Mouse (Mus musculus) layer of hippocampus, postnatal 10 days (tissue): ENCODE measurements at regions not wholly inside any gene's neighbourhood (a gene's known extent, or its start where the extent isn't known, plus 50 kb on each side); places are given as distances from the start of the nearest gene placed in this dataset.

ENCODE experiments used
- DNase-seq, 2 experiments: peaks; one replicate each; pipeline ENCODE4 v3.0.0; 2021; ENCODE audit warnings: low spot score in 2 of 2

DNA sequence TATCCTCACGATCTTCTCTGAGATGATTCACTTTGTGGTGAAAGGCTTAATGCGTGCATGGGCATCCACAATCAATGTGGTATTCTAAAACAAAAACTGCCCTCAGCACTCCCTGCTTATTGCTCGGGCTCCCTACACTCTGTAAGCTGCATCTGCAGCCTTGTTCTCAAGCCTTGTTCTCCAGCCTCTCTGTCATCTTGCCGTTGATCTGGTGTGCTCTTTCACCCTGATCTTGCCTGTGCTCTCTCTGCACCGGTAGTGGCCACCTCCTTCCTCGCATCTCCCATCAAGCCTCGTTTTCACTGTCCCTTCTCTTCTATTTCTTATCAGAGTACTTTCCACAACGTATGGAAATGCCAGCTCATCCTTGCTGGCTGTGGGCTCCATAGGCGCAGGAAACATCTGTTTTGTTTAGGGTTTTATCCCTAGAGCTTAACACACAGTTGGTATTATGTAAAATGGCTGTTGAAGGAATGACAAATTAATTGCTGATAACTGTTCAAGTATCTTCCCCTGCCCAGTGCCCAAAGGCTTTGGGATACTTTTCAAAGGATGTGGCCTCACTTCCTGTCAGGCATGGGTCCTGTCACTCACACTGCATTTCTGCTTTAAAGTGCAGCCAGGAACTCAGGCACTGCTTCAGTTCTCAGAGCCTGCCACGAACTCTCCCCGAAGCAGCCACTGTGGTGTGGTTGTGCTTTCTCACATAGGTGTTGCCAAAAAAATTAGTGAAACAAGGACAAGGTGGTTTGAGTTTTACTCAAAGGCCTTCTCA lies 158.9 kb upstream of the Gm12728 start:
- no peak for DNase-seq

- no peak for DNase-seq
Observed at GRCm38 (mm10) chr4:105632581-105633358, 156.9 kb upstream of the Gm12728 start.

- DNase-seq: no peak
Observed at GRCm38 (mm10) chr4:105633789-105634188, 155.9 kb upstream of the Gm12728 start.

DNA sequence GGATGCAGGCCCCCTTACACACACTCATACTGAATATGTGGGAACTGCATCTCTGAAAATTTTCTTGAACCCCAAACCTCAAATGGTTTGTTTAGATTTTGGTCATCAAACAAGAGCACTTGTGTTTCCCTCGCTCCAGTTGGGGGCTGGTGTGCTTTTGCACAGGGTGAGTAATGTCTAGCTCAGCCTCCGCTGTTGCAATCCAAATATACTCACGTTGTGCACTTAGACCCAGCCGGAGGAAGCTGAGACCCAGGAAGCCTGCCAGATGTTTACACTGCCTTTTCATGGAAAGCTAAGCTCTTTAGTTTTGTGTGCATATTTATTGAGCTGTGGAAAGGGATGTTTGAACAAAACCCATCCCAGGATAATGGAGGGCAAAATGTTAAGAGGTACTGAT lies 148.9 kb upstream of the Gm12728 start:
- DNase-seq: no peak

GRCm38 (mm10) chr4:105641582-105641981 lies 148.1 kb upstream of the Gm12728 start:
- DNase-seq: no peak

DNA sequence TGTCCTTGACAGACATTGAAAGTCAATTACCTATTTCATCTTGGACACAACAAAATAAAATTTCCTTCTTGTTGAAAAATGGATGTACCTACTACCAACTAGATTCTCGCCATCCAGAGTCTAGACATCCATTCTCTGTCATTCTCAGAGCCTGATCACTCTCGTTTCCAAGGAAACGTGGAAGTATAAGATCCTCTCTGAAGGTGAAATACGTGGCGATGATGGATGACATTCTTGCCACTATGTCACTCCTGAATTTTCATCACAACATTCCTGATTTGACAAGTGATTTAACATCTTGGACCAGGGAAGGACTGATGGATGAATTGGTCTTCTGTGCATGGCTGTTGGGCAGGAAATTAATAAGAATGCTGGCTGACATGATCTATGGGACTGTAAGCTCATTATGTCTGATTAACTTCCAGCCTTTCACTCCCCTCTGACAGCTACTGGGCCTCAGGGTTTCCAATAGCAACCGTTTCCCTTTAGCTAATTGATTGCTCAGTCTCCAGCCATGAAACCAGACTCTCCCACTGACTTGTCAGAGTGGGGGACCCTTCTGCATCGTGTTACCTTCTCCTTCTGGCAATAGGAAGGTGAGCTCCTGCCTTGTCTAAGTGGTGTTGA lies 140.7 kb upstream of the Gm12728 start:
- no peak for DNase-seq

GRCm38 (mm10) chr4:105649447-105649833 lies 140.2 kb upstream of the Gm12728 start:
- no peak for DNase-seq

- no peak for DNase-seq
Observed at GRCm38 (mm10) chr4:105656071-105656655, 133.5 kb upstream of the Gm12728 start.

- no peak for DNase-seq
Observed at GRCm38 (mm10) chr4:105658581-105658980, 131.1 kb upstream of the Gm12728 start.

- no peak for DNase-seq
Observed at GRCm38 (mm10) chr4:105676690-105677089, 113.0 kb upstream of the Gm12728 start.

- no peak for DNase-seq
Observed at GRCm38 (mm10) chr4:105690716-105691115, 99.0 kb upstream of the Gm12728 start.

DNA sequence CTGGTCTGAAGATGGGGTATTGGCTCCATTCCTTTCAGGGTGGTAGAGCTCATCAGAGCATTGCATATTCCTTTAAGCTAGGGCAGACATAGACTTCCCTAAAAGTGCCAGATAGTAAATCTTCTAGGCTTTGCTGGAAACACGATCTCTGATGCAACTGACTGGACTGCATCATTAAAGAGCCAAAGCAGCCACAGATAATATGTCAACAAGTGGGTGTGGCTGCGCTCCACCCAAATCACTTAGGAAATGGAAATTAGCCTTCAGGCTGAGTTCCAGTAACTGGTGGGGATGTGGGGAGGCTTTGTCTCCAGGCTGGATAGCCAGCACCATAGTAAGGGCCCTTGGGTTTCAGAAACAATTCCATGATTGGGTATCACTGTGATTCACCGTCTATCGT lies 97.3 kb upstream of the Gm12728 start:
- no peak for DNase-seq

- no peak for DNase-seq
Observed at GRCm38 (mm10) chr4:105695895-105696294, 93.8 kb upstream of the Gm12728 start.

GRCm38 (mm10) chr4:105697123-105697522 lies 92.5 kb upstream of the Gm12728 start:
- DNase-seq: no peak

GRCm38 (mm10) chr4:105702036-105702435 lies 87.6 kb upstream of the Gm12728 start:
- DNase-seq: no peak

- DNase-seq: no peak
Observed at GRCm38 (mm10) chr4:105703408-105703807, 86.3 kb upstream of the Gm12728 start.

- DNase-seq: no peak
Observed at GRCm38 (mm10) chr4:105704271-105704670, 85.4 kb upstream of the Gm12728 start.

GRCm38 (mm10) chr4:105705996-105706395 lies 83.7 kb upstream of the Gm12728 start:
- DNase-seq: no peak

- DNase-seq: no peak
Observed at GRCm38 (mm10) chr4:105708080-105708796, 81.4 kb upstream of the Gm12728 start.

DNA sequence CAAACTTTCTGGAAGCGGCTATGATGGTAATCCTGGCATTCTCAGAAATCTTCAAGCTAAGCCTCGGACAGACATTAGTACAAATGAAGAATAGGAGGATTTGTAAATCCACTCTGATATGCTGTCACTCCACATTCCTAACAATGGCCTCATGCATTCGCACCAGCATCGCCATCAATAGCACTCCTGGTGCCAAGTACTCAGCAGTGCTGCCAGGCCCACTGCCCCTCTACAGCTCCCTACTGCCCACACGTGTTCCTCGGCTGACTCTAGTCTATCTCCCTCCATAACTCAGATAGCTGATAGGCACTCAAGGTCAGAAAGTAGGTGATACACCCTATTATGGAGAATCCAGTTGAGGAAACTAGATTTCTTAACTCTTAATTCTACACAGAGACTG lies 75.7 kb upstream of the Gm12728 start:
- DNase-seq: no peak

DNA sequence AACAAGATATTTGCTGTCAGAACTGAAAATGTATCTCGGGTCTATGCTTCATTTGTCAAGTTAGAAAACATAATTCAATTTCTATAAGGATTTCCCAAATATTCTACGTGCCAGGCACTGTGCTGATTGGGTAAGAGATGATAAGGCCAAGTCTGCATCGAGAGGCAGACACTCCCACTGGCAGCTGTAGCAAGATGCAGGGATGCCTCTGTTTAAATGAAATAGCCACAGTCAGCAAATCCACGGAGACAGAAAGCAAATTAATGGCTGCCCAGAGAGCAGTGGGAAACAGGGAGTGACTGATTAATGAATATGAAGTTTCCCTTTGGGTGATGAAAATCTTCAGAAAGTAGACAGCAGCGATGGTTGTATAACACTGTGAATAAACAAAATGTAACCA lies 71.6 kb upstream of the Gm12728 start:
- DNase-seq: no peak
